9 mouse cellular contexts compared by ENCODE assay signal in genomic region chr3:123266753-123267651, GRCm38 (mm10). TPM values are rescaled to one million over a fixed set of nuclear protein-coding genes. Genes with fewer than 3 reads are reported as not detected.
DNase-seq lines count a peak whose midpoint lies in the region; ATAC-seq and TF ChIP-seq lines count a peak whose summit lies in the region.
"Had no signal": no experiment of that assay in that cellular context is flagged by ENCODE, and none has a peak within 500 bp of the region (broad histone marks: within the 10 kb centered on the region; RNA-seq: fewer than 3 reads in every experiment).

Gene Sec24d, plus strand, starts transcription at chr3:123267455.

- H3K4me2 ChIP-seq in heart, embryonic 11.5 days = peak within 1 kb of the TSS; percentile 73
- peak within 1 kb of the TSS; percentile 83 for H3K4me2 ChIP-seq in kidney, embryonic 16.5 days (replicated peaks; ENCODE audit: low read depth, low read length)

- TF ChIP-seq POLR2A in bone marrow macrophage, adult 2 months (IDR thresholded peaks at IDR 0.05; ENCODE audit: borderline replicate concordance, low read depth, low read length) = no peak

- H3K36me3 ChIP-seq in heart, embryonic 11.5 days (ENCODE audit: control insufficient read depth, insufficient read depth, low read length) = peaks cover 15% of the 10 kb centered on the region; the same call in 1 of the 2 replicates
- peaks cover 12% of the 10 kb centered on the region for H3K36me3 ChIP-seq in kidney, embryonic 16.5 days (ENCODE audit: insufficient read depth, low read length)
- H3K36me3 ChIP-seq: G1E had no signal

- DNase-seq in A20 (ENCODE audit: low read depth, low spot score) (peak; percentile 91), liver (peak; percentile 77)
- peak; percentile 18 to 63 for DNase-seq in monocyte, adult 2 months (ENCODE audit: low read depth in 1 of 2, low spot score in 2 of 2)
- DNase-seq in spleen, postnatal 14 days (ENCODE audit: low spot score in 2 of 2) = peak; percentile 45 to 47

- H3K27ac ChIP-seq in bone marrow macrophage, adult 2 months (ENCODE audit: insufficient read depth, low read depth, low read length) = peak within 1 kb of the TSS; percentile 48
- peak within 1 kb of the TSS; percentile 72 for H3K27ac ChIP-seq in heart, embryonic 11.5 days (ENCODE audit: low read depth, low read length)
- H3K27ac ChIP-seq in kidney, embryonic 16.5 days (ENCODE audit: low read length) = peak within 1 kb of the TSS; percentile 74

- peaks cover 12% of the 10 kb centered on the region for H3K4me1 ChIP-seq in bone marrow macrophage, adult 2 months (ENCODE audit: control insufficient read depth, insufficient read depth, low read length)
- peaks cover 8% of the 10 kb centered on the region for H3K4me1 ChIP-seq in heart, embryonic 11.5 days (ENCODE audit: control insufficient read depth, insufficient read depth, low read length)
- H3K4me1 ChIP-seq in kidney, embryonic 16.5 days (ENCODE audit: insufficient read depth, low read length) = peaks cover 9% of the 10 kb centered on the region; the same call in 1 of the 2 replicates

- peak; percentile 69 for ATAC-seq in erythroblast, adult 5-6 weeks (replicated peaks; ENCODE audit: low FRiP score, poor library complexity, severe bottlenecking)
- peak; percentile 83 for ATAC-seq in heart, embryonic 11.5 days (replicated peaks; ENCODE audit: insufficient number of reproducible peaks, low FRiP score, low TSS enrichment)
- ATAC-seq in kidney, embryonic 16.5 days (ENCODE audit: low FRiP score, low TSS enrichment) = peak; percentile 93

- TF ChIP-seq CTCF in bone marrow macrophage, adult 2 months (IDR thresholded peaks at IDR 0.05; ENCODE audit: low read depth, low read length) = no peak

- H3K27me3 ChIP-seq in heart, embryonic 11.5 days (ENCODE audit: control insufficient read depth, insufficient read depth, low read length) = no peaks in the 10 kb centered on the region
- H3K27me3 ChIP-seq in kidney, embryonic 16.5 days (ENCODE audit: insufficient read depth, low read length) = 0 out of 2 replicates have a peak, but pooled peaks cover 3% of the 10 kb centered on the region

- H3K9me3 ChIP-seq in heart, embryonic 11.5 days (replicated peaks; ENCODE audit: control insufficient read depth, low read length) = no peaks in the 10 kb centered on the region
- no peaks in the 10 kb centered on the region for H3K9me3 ChIP-seq in kidney, embryonic 16.5 days (ENCODE audit: low read length)

- 4% methylated on average over 64 of the region's 68 CpGs for WGBS in heart, embryonic 11.5 days (ENCODE audit: insufficient replicate concordance)
- 3% methylated on average over 58 of the region's 68 CpGs for WGBS in kidney, embryonic 16.5 days

- peak within 1 kb of the TSS; percentile 85 for H3K9ac ChIP-seq in heart, embryonic 11.5 days (ENCODE audit: low read depth, low read length)
- peak within 1 kb of the TSS; percentile 81 for H3K9ac ChIP-seq in kidney, embryonic 16.5 days (replicated peaks; ENCODE audit: low read length)

- H3K4me3 ChIP-seq in bone marrow macrophage, adult 2 months (ENCODE audit: insufficient read depth, low read length) = peak within 1 kb of the TSS; percentile 81
- peak within 1 kb of the TSS; percentile 80 for H3K4me3 ChIP-seq in heart, embryonic 11.5 days (ENCODE audit: low read depth, low read length)
- peak within 1 kb of the TSS; percentile 78 for H3K4me3 ChIP-seq in kidney, embryonic 16.5 days (ENCODE audit: low read length)

RNA-seq across cellular contexts. Expression of gene Sec24d, which starts in this region (rescaled TPM):
- polyA plus RNA-seq in bone marrow macrophage, adult 2 months (2012; ENCODE audit: insufficient read depth, insufficient read length, missing spikeins) = 33.2 and 35.8 TPM in 2 replicates
- total RNA-seq in erythroblast, adult 5-6 weeks (2015; ENCODE audit: low replicate concordance) = 7.9 TPM in 2 replicates
- total RNA-seq in erythroblast, adult 5-6 weeks (2017; ENCODE audit: low replicate concordance) = 2.6 and 8.2 TPM in 2 replicates
- polyA plus RNA-seq in heart, embryonic 11.5 days (2014; fragmentation: Nextera tagmentation; extraction: Ambion mirVana) = 66.1 and 73.4 TPM in 2 replicates
- 70.1 and 75.4 TPM in 2 replicates for polyA plus RNA-seq in kidney, embryonic 16.5 days (2015; fragmentation: Nextera tagmentation; extraction: Ambion mirVana)
- polyA plus RNA-seq: G1E had no signal

Comparison
In these comparisons a context has a peak if more than half of its experiments do, and no peak if none do; other contexts are left out.
1. Peak in every context shown above with its lines: DNase-seq, ATAC-seq, H3K4me3 ChIP-seq and H3K27ac ChIP-seq.
2. DNase-seq: peak in every context shown above with its lines; median percentile 91 in A20; 77 in liver; 46 in spleen, postnatal 14 days; 40 in monocyte, adult 2 months.